Mouse (Mus musculus) E14TG2a.4 (cell line): ENCODE results near the gene Vmn2r17.

Source experiments
- CTCF ChIP-seq: conservative IDR thresholded peaks from 2 replicates; pipeline ENCODE4 v1.5.1; 2014; ENCODE audit warnings: low read length
- NANOG ChIP-seq: IDR thresholded peaks from 2 replicates; pipeline ENCODE4 v1.6.1; 2014; ENCODE audit warnings: borderline replicate concordance, low read length, mixed read lengths

- TF ChIP-seq CTCF (no peak), NANOG (no peak)
Measured at GRCm38 (mm10) chr5:109419388-109419787, at the start of gene Vmn2r17.
